Mouse (Mus musculus): ENCODE results near the gene Gstm2.
A peak's percentile ranks its signal among the peaks of the same experiment; 100 is the strongest.
"Not testable (repeated sequence)": the region's sequence is repeated elsewhere in the genome, so short reads cannot be mapped to it uniquely, and the experiment has no call there.

Gene Gstm2

DNA sequence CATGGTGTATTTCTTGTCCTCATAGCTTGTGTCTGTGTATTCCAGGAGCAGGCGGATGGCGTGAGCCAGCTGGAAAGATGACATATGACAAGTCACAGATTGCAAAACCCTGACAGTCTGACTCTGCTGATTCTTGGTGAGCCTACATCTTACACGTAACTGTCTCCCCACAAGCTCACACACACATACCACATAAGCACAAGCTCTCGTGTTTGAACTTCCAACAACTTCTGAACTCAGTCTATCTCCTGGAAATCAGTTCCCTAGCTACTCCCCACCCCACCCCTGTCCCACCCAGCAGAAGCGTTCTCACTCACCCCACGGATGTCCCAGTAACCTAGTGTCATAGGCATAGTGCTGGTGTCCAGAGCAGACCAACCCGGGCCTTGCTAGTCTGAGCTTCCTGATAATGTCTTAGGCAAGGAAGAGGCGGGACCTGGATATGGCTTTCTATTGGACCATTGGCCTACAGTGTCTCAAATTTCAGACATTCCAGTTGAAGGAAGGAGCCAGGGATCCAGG is at the start of gene Gstm2:
TSS of gene Gstm2 (minus strand) at position 413 of the 522 bp plus-strand sequence.
- no peak for DNase-seq (ENCODE audit: low spot score)

GRCm38 (mm10) chr3:108033156-108033555 is 46.9 kb upstream of the Gstm2 start:
- no peak for DNase-seq (ENCODE audit: low spot score)

DNA sequence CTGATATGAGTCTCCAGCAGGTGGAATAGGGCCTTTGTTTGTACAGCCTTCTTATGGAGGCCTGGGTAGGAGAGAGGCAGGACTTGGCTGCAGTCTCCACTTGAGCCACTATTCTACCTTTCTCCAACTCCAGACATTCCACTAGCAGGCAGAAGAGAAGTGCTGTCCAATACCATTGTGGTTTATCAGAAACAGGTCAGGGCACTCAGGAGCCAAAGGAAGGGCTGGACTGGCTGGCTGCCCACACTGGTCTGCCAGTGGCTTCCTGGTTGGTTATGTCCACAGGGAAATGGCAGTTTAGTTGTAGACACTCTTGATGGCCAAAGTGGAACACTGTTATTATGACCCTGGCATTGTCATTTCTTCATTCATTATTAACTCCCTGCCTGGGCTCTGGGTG is 45.9 kb upstream of the Gstm2 start:
- DNase-seq (ENCODE audit: low spot score), result no peak

- no peak for DNase-seq (ENCODE audit: low spot score)
These were observed 42.5 kb upstream of the Gstm2 start for GRCm38 (mm10) chr3:108028641-108029365.

DNA sequence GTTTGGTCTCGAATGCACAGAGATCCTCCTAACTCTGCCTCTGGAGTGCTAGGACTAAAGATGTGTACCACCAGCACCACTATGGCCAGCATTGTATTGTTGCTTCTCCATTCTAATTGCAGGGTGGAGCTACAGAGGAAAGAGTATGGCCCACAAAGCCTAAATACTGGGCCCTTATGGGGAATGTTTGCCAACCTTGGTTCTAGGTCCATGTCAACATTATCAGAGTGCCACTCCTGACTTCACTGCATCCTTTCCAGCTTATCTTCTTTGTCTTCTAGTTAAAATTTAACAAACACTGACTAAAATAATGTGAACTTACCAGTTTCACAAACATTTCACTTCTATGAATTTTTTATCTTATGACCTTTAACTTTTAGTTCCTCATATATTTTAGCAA is 40.3 kb upstream of the Gstm2 start:
- no peak for DNase-seq (ENCODE audit: low spot score)

- no peak for DNase-seq (ENCODE audit: low spot score)
These were observed 39.8 kb upstream of the Gstm2 start for GRCm38 (mm10) chr3:108026049-108026448.

GRCm38 (mm10) chr3:108025318-108025717 is 39.1 kb upstream of the Gstm2 start:
- no peak for DNase-seq (ENCODE audit: low spot score)

DNA sequence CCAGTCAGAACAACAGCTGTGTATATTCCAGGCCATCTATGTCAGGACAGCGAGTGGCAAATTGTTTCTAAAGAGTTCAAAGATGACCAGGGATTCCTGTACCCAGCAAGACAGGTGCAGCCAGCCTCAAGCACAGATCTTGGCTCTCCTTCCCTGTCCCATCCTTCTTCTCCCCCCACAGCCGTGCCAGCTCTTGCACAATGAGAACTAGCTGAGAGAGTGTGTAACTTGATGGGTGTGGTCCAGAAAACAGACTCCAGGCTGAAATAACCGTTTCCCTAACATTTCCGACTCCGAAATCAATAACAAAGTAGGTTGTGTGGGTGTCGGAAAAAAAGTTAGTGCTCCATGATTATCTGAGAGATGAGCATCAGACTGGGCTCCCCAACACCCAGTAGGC is 36.4 kb upstream of the Gstm2 start:
- no peak for DNase-seq (ENCODE audit: low spot score)

- DNase-seq (ENCODE audit: low spot score), result not testable (repeated sequence)
These were observed 34.2 kb upstream of the Gstm2 start for GRCm38 (mm10) chr3:108020351-108021022.

DNA sequence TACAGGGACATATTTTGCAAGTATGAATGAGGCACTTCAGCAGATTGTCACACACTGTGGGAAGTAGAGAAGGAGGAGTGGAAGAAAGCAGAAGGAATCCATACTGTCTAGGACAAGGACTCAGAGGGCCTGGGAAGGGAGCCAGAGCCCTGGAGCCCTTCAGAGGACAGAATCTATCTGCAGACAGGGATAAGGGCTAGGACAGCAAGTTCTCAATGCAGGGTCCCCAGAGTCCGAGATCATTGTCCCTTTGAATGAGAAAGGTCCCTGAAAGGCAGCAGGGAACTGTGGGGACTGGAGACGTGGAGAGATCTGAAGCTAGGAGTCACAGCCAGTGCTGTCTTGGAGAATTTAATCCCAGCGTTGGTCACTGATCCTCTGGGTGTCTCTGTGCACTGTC is 33.0 kb upstream of the Gstm2 start:
- DNase-seq (ENCODE audit: low spot score), result not testable (repeated sequence)

DNA sequence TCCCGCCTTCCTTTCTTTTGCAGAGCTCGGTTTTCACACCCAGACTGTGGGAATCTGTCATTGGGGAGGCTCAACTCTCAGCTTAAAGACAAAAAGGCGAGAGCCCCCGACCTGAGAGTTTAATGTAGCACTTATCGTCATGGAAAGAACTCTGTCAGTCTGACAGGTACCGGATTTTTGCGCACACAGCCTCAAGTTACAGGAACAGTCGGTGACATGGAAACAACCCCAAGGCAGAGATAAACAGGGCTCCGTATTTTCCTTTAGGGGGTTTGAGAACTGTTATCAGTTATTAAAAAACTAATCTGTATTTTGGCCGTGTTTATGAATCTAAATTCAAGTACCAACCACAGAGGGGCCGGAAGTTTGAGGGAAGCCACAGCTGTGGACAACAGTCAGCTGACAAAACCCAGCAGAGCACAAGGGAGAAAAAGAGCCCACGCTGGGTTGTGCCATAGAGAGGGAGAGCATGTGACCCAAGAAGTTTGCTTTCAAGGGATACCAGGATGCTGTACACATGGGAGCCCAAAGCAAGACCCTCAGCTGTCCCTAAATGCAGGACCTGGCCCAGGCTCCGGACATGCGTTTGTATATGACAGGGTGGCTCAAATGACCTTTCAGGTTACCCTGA is 32.1 kb upstream of the Gstm2 start:
- no peak for DNase-seq (ENCODE audit: low spot score)

DNA sequence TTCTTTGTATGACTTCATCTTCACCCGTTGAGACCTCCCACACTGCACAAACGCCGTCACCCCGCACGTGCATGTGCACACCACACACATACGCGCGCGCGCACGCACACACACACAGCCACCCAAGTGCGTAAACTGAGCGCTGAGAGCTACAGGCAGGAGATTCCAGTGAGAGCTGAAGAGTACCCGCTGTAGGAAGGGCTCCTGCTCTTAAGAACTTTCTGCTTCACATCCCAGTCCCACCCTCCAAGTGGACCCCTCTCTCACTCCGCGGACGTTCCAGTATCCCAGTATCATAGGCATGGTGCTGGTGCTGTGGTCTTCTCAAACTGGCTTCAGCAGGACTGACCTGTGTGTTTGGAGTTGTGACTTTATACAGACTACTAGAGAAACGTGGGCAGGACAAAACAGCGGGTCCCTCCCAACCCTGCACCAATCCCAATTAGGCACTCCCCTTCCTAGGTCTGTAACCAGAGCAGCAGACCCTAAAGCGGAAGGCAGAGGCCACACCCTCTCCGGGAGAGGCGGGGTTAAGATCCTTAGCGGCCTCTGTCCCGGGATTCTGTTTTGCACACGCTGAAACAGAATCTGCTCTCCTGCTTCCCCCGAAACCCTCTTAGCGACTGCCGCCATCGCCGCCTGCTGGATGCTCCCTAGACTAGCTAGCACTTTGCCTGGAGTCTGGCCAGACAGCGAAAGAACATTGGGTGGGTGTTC is 31.4 kb upstream of the Gstm2 start, which contains the start of gene Gstm1:
TSS of gene Gstm1 (minus strand) at position 501 of the 717 bp plus-strand sequence.
- peak; percentile 54 for DNase-seq (ENCODE audit: low spot score)

DNA sequence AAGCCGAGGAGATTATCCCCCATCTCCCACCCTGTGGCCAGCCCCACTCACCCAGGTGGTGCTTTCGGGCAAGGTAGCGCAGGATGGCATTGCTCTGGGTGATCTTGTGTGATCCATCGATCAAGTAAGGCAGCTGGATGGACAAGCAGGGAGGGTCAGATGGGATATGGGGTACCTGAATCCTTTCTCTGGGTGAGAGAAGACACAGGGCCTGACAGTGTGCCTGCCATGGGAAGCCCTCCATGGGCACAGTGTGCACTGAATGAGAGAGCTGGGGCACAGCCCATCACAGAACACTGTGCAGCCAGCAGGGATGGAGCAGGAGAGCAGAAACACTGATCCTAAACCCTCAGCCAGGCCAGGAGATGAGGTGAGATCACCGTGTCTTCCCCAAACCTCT is 30.2 kb upstream of the Gstm2 start:
- not testable (repeated sequence) for DNase-seq (ENCODE audit: low spot score)

DNA sequence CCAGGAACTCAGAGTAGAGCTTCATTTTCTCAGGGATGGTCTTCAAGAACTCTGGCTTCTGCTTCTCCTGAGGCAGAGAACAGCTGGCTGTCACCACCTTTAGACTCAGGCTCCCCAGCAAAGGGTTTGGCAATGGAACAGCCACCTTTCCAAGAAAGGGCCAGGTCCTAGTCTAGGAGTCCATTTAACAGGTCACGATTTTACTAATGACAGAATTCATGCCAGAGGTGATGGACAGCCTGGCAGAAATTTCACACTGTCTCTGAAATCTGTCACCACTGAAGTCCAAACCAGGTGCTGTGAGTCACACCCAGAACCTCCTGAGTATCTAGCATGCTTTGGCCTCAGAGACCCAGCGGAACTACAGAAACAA is 28.7 kb upstream of the Gstm2 start:
- DNase-seq (ENCODE audit: low spot score), result no peak

DNA sequence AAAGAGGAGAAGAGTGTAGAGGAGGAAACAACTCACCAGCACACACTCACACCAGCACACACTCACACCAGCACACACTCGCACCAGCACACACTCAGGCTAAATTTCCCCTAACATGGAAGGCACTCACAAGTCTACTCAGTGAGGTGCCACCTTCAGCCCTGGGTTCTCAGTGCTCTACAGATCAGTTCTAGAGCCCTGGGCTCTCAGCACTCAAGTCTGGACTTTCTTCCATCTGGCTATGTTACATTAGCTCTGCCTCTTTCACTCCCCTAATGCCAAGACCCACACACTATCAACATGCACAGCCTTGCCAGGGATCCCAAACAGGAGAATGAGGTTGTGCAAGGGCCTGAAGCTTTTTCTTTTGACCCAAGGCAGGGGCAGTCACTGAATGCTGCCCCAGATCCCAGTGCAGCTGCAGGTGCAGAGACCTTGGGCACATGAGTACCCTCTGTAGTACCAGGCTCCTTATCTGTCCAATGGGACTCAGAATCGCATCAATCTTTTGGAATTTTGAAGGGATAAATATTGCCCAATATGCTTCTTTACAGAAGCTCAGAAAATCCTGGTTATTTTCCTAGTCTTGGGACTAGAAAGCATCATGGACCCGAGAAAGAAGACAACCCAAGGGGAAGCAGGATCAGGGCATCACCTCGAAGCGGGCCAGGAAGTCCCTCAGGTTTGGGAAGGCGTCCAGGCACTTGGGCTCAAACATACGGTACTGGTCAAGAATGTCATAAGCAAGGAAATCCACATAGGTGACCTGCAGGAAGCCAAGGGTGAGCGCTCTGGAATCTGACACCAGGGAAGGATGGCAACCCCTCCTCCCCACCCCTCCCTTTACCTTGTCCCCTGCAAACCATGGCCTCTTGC is 28.1 kb upstream of the Gstm2 start:
- DNase-seq (ENCODE audit: low spot score), result no peak

- no peak for DNase-seq (ENCODE audit: low spot score)
These were observed 27.1 kb upstream of the Gstm2 start for GRCm38 (mm10) chr3:108013331-108013871.

GRCm38 (mm10) chr3:108011558-108011957 is 25.3 kb upstream of the Gstm2 start:
- DNase-seq (ENCODE audit: low spot score), result no peak

- no peak for DNase-seq (ENCODE audit: low spot score)
These were observed 24.0 kb upstream of the Gstm2 start for GRCm38 (mm10) chr3:108010286-108010685.

- DNase-seq (ENCODE audit: low spot score), result no peak
These were observed 15.8 kb upstream of the Gstm2 start for GRCm38 (mm10) chr3:108002021-108002420.

- no peak for DNase-seq (ENCODE audit: low spot score)
These were observed 13.2 kb upstream of the Gstm2 start for GRCm38 (mm10) chr3:107999491-107999890.

GRCm38 (mm10) chr3:107998591-107998990 is 12.3 kb upstream of the Gstm2 start:
- DNase-seq (ENCODE audit: low spot score), result no peak

Data from c-Kit-positive CD71-positive TER-119-positive erythroid progenitor cells, embryonic 14.5 days (primary cell).